Mouse (Mus musculus): Measurements from ENCODE around the gene Wee2. TPM values are rescaled to one million over a fixed set of nuclear protein-coding genes. Genes with fewer than 3 reads are reported as not detected.

Gene Wee2
- polyA plus RNA-seq, 1 experiment from 2014 or later: not detected

DNA sequence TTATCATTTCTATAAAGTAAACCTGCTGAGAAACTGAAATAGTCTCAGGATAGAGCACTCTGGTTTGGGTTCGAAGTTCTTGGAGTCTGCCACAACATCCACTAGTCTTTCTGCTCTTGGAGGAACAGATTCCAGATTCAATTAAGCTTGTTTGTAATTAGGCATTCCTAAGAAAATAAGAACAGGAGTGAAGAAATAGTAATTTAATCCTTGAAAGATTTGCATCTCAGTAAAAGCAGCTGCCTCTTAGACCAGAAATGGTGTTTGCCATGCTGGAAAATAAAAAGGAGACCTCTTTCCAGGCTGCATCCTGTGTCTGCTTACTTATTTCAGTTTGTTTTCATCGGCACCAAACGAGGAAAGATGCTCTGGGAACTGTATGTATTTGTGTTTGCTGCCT lies 54.3 kb downstream of the Wee2 start, which contains the start of gene Tas2r108:
TSS of gene Tas2r108 (plus strand) at position 301 of the 400 bp plus-strand sequence.
- Histone ChIP-seq H3K9me3 (replicated peaks) (no peaks in the 10 kb centered on the region), H3K27ac (no peak within 1 kb of the TSS), H3K4me1 (no peaks in the 10 kb centered on the region), H3K9ac (no peak within 1 kb of the TSS), H3K4me3 (no peak within 1 kb of the TSS), H3K27me3 (no peaks in the 10 kb centered on the region), H3K4me2 (replicated peaks) (no peak within 1 kb of the TSS), H3K36me3 (no peaks in the 10 kb centered on the region)
- 88% methylated on average over 3 of the region's 3 CpGs for WGBS
- no peak for ATAC-seq (ENCODE audit: low FRiP score)

Other genes with a start within 250 kb of the Wee2 start
- gene Agk, start 113.9 kb upstream of the Wee2 start, polyA plus RNA-seq (2016; fragmentation: Nextera tagmentation; extraction: Ambion mirVana): 36.2 and 36.4 TPM in 2 replicates
- gene E330009J07Rik, start 3.0 kb upstream of the Wee2 start, polyA plus RNA-seq (2016; fragmentation: Nextera tagmentation; extraction: Ambion mirVana): 18.7 and 19.9 TPM in 2 replicates
- 150 and 156 TPM in 2 replicates for gene Ssbp1, start 32.3 kb downstream of the Wee2 start, polyA plus RNA-seq (2016; fragmentation: Nextera tagmentation; extraction: Ambion mirVana)
- not detected in 2 replicates for gene Tas2r137, start 52.1 kb downstream of the Wee2 start, polyA plus RNA-seq (2016; fragmentation: Nextera tagmentation; extraction: Ambion mirVana)
- not detected in 2 replicates for gene Tas2r108, start 54.4 kb downstream of the Wee2 start, polyA plus RNA-seq (2016; fragmentation: Nextera tagmentation; extraction: Ambion mirVana)
- not detected in 2 replicates for gene Prss37, start 80.4 kb downstream of the Wee2 start, polyA plus RNA-seq (2016; fragmentation: Nextera tagmentation; extraction: Ambion mirVana)
- gene Olfr461, start 116.0 kb downstream of the Wee2 start, polyA plus RNA-seq (2016; fragmentation: Nextera tagmentation; extraction: Ambion mirVana): 0.05 and 0.50 TPM in 2 replicates
- not detected in 2 replicates for gene Olfr460, start 130.4 kb downstream of the Wee2 start, polyA plus RNA-seq (2016; fragmentation: Nextera tagmentation; extraction: Ambion mirVana)
- gene Clec5a, start 146.7 kb downstream of the Wee2 start, polyA plus RNA-seq (2016; fragmentation: Nextera tagmentation; extraction: Ambion mirVana): 1.0 TPM in 2 replicates
- gene Tas2r138, start 174.2 kb downstream of the Wee2 start, polyA plus RNA-seq (2016; fragmentation: Nextera tagmentation; extraction: Ambion mirVana): not detected in 2 replicates
- gene Mgam, start 189.7 kb downstream of the Wee2 start, polyA plus RNA-seq (2016; fragmentation: Nextera tagmentation; extraction: Ambion mirVana): 0.09 TPM in 1 of 2 replicates, not detected in the other